Mouse (Mus musculus) forebrain, embryonic 16.5 days (tissue): ENCODE data around the gene March9. TPM values are rescaled to one million over a fixed set of nuclear protein-coding genes. Genes with fewer than 3 reads are reported as not detected.
"Not testable (repeated sequence)": the region's sequence is repeated elsewhere in the genome, so short reads cannot be mapped to it uniquely, and the experiment has no call there.

Source experiments
- ATAC-seq: fragments of 200-750 bp; cut with Nextera tagmentation; 2 replicates; pipeline ENCODE4 v1.8.0; 2017; ENCODE audit warnings: mild to moderate bottlenecking, moderate library complexity
- H3K27ac ChIP-seq: fragments of 300-500 bp; sonication (generic); 2 replicates; pipeline ENCODE4 v1.5.1; 2014; ENCODE audit warnings: low read length, control low read depth
- H3K27me3 ChIP-seq: fragments of 300-500 bp; sonication (generic); replicated peaks from 2 replicates; pipeline ENCODE4 v1.6.1; 2014; ENCODE audit warnings: low read length; ENCODE audit not compliant: control insufficient read depth, insufficient read depth
- H3K36me3 ChIP-seq: fragments of 300-500 bp; sonication (generic); 2 replicates; pipeline ENCODE4 v1.6.1; 2014; ENCODE audit not compliant: control insufficient read depth, insufficient read depth
- H3K4me1 ChIP-seq: fragments of 300-500 bp; sonication (generic); replicated peaks from 2 replicates; pipeline ENCODE4 v1.6.1; 2014; ENCODE audit warnings: low read length; ENCODE audit not compliant: control insufficient read depth, insufficient read depth
- H3K4me2 ChIP-seq: fragments of 300-500 bp; sonication (generic); 2 replicates; pipeline ENCODE4 v1.6.1; 2014; ENCODE audit warnings: mild to moderate bottlenecking, low read length, control low read depth
- H3K4me3 ChIP-seq: fragments of 300-500 bp; sonication (generic); replicated peaks from 2 replicates; pipeline ENCODE4 v1.5.1; 2014; ENCODE audit warnings: mild to moderate bottlenecking, low read length, control low read depth
- H3K9ac ChIP-seq: fragments of 300-500 bp; sonication (generic); replicated peaks from 2 replicates; pipeline ENCODE4 v1.6.1; 2014; ENCODE audit warnings: low read depth, low read length, control low read depth
- H3K9me3 ChIP-seq: fragments of 300-500 bp; sonication (generic); 2 replicates; pipeline ENCODE4 v1.6.1; 2016; ENCODE audit warnings: low read length; ENCODE audit not compliant: control insufficient read depth
- WGBS: fragments of 180-500 bp; shearing (Covaris S2); extraction: QIAGEN DNeasy Blood & Tissue Kit; methylation state at CpG from one replicate; pipeline ENCODE4 v1.1.7; 2014; 5-methylcytosine and 5-hydroxymethylcytosine counted together
- polyA plus RNA-seq: library from polyadenylated mRNA; unstranded; fragments of >200 nt; fragmentation: Nextera tagmentation; extraction: Ambion mirVana; gene quantifications from 2 replicates; pipeline ENCODE4 v1.2.1, GENCODE M21; 2015

The March9 gene
- polyA plus RNA-seq, 1 experiment from 2014 or later: 6.6 TPM

- Histone ChIP-seq H3K9me3 (no peaks in the 10 kb centered on the region), H3K4me2 (no peak within 1 kb of the TSS), H3K9ac (no peak within 1 kb of the TSS), H3K36me3 (no peaks in the 10 kb centered on the region), H3K4me3 (no peak within 1 kb of the TSS), H3K4me1 (peaks cover 24% of the 10 kb centered on the region), H3K27me3 (peaks cover 1% of the 10 kb centered on the region), H3K27ac (no peak within 1 kb of the TSS)
- 61% methylated on average over 9 of the region's 9 CpGs for WGBS
- no peak for ATAC-seq
Measured at GRCm38 (mm10) chr10:127075080-127075479, 15.1 kb upstream of the March9 start, which contains the start of gene Agap2. Gene Agap2, plus strand, starts transcription at chr10:127075284.

DNA sequence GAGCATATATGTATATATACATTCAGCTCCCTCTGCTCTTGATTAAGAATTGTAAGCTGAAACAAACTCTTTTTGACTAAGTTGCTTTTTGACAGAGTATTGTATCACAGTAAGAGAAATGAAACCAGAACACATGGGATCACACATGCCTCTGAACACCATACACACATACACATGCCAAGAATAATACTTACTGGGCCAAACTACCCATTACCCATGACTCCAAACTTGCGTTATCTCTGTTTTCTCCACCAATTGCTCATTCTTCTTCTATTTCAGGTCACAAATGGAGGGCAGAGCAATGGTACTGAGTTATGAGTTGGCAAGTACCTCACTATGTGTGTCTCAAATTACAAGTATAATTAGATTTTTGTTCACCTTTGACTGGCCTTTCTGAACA lies 14.0 kb upstream of the March9 start:
- Histone ChIP-seq H3K9me3 (no peaks in the 10 kb centered on the region), H3K4me3 (no peak overlapping the region), H3K27me3 (no peaks in the 10 kb centered on the region), H3K27ac (no peak overlapping the region), H3K4me1 (peaks cover 26% of the 10 kb centered on the region), H3K9ac (no peak overlapping the region), H3K36me3 (no peaks in the 10 kb centered on the region), H3K4me2 (no peak overlapping the region)
- 78% methylated on average over 1 of the region's 1 CpGs for WGBS
- no peak for ATAC-seq

DNA sequence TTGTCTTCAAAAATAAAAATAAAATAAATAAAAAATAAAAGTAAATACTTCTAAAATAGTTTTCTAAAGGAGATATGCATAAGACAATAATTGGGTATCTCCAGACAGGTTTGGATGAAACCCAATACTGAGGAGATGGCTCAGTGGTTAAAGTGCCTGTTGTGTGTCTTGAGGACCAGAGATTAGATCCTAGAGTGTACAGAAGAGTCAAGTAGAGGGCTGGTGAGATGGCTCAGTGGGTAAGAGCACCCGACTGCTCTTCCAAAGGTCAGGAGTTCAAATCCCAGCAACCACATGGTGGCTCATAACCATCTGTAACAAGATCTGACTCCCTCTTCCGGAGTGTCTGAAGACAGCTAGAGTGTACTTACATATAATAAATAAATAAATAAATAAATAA lies 13.0 kb upstream of the March9 start:
- not testable (repeated sequence) for H3K4me3 ChIP-seq, H3K4me2 ChIP-seq, H3K27ac ChIP-seq, ATAC-seq, H3K9ac ChIP-seq, H3K36me3 ChIP-seq, H3K9me3 ChIP-seq, H3K27me3 ChIP-seq
- WGBS: 75% methylated on average over 2 of the region's 2 CpGs
- H3K4me1 ChIP-seq: peaks cover 30% of the 10 kb centered on the region

GRCm38 (mm10) chr10:127072270-127072669 lies 12.3 kb upstream of the March9 start:
- ATAC-seq, H3K9me3 ChIP-seq, H3K9ac ChIP-seq, H3K27me3 ChIP-seq, H3K27ac ChIP-seq, H3K4me2 ChIP-seq, H3K4me3 ChIP-seq: not testable (repeated sequence)
- WGBS: 81% methylated on average over 4 of the region's 4 CpGs
- Histone ChIP-seq H3K4me1 (peaks cover 25% of the 10 kb centered on the region), H3K36me3 (peaks cover 13% of the 10 kb centered on the region)

- 74% methylated on average over 9 of the region's 9 CpGs for WGBS
- H3K27ac ChIP-seq: no peak overlapping the region; the same call in none of the 2 replicates
- H3K4me1 ChIP-seq: peaks cover 25% of the 10 kb centered on the region
Measured at GRCm38 (mm10) chr10:127071203-127071602, 11.2 kb upstream of the March9 start.

GRCm38 (mm10) chr10:127070190-127071121 lies 10.5 kb upstream of the March9 start, which contains the start of gene Tspan31:
Gene Tspan31, minus strand, starts transcription at chr10:127070264.
- Histone ChIP-seq H3K4me1 (peaks cover 25% of the 10 kb centered on the region), H3K9ac (peak within 1 kb of the TSS; percentile 69), H3K27ac (peak within 1 kb of the TSS; percentile 93), H3K4me2 (peak within 1 kb of the TSS; percentile 99), H3K4me3 (peak within 1 kb of the TSS; percentile 82), H3K9me3 (no peaks in the 10 kb centered on the region), H3K27me3 (no peaks in the 10 kb centered on the region), H3K36me3 (peaks cover 29% of the 10 kb centered on the region)
- ATAC-seq: peak; percentile 94
- 1% methylated on average over 36 of the region's 36 CpGs for WGBS

More at GRCm38 (mm10) chr10:127071203-127071602, 11.2 kb upstream of the March9 start:
- H3K4me2 ChIP-seq: peak overlapping the region; percentile 99
- peak overlapping the region; percentile 82 for H3K4me3 ChIP-seq
- no peaks in the 10 kb centered on the region for H3K9me3 ChIP-seq
- peaks cover 22% of the 10 kb centered on the region for H3K36me3 ChIP-seq
- H3K9ac ChIP-seq: peak overlapping the region; percentile 69
- H3K27me3 ChIP-seq: no peaks in the 10 kb centered on the region
- no peak for ATAC-seq

DNA sequence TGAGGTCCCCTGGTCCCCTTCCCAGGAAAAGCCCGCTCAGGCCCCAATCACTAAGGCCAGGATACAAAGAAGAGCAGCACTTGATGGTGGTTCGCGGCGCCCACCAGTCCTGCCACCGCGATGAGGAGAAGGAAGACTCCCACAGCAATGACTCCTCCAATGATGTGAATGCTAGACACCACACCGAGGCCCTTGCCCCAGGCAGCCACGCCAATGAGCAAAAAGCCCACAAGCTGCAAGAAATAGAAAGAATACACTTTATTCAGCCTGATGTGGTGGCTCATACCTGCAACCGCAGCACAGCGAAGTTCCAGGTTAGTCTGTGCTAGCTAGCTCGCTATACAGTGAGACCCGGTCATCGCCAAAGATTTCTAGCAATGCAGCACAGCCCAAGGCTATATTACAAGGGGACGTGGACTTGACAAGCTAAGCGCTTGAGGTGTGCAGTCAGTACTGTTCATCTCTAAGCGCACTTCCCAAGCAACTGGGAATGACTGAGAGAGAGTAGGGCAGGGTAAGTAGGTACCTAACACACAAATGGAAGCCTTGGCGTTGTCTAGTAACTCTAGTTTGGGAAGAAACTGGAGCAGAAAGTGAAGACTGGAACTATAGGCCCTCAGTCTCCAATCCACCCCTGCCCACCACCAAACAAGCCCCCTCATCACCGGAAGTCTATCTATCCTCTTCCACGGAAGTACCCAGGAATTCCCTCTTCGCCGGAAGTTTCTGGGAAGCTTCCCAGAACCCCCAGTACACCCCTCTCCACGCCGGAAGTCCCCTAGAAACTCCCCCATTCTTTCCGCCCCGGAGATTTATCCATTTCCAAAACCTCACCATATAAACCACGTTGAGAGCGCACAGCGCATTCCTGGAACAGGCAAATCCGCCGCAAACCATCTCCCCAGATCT lies 9.6 kb upstream of the March9 start:
- H3K9ac ChIP-seq: peak overlapping the region; percentile 69
- no peaks in the 10 kb centered on the region for H3K27me3 ChIP-seq

DNA sequence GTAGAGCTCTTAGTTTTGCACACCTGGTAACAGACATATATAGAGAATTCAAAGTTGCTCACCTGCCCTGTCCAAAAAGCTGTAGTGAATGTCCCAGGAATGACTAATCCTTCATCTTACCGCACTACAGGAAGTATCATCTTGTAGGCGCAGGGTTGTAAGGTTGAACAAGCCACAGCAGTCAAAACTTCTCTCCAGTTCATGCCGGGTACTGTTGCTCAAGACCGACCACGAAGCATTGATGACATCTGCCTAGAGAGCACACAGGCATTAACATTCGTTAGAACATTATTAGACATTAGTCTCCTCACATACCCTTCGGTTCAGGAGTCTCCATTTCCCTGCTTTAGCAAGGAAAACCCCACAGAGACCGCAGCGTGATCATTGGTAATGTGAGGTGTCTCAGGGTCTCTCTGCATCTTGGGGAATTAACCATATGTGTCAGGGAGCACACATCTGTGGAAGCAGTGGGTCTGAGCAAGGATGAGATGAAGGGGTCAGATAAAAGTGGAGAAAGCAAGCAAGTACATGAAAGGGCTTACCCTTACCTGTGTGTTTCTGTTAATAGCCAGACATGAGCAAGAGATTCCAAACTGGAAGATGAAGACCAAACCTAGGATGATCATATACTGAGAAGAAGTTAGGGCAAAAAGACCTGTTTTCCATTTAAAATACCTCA lies 8.5 kb upstream of the March9 start:
- Histone ChIP-seq H3K27ac (no peak overlapping the region), H3K9ac (no peak overlapping the region), H3K27me3 (no peaks in the 10 kb centered on the region), H3K36me3 (peaks cover 35% of the 10 kb centered on the region), H3K9me3 (no peaks in the 10 kb centered on the region), H3K4me2 (peak overlapping the region; percentile 99), H3K4me3 (peak overlapping the region; percentile 82), H3K4me1 (peaks cover 35% of the 10 kb centered on the region)
- no peak for ATAC-seq
- WGBS: 77% methylated on average over 9 of the region's 9 CpGs

More for the DNA sequence above, 9.6 kb upstream of the March9 start:
- 8% methylated on average over 30 of the region's 30 CpGs for WGBS
- Histone ChIP-seq H3K4me1 (peaks cover 34% of the 10 kb centered on the region), H3K9me3 (no peaks in the 10 kb centered on the region), H3K27ac (peak overlapping the region; percentile 93), H3K4me3 (peak overlapping the region; percentile 82), H3K4me2 (peak overlapping the region; percentile 99), H3K36me3 (peaks cover 35% of the 10 kb centered on the region)
- peak; percentile 84 for ATAC-seq
